Mouse (Mus musculus) heart, adult 11 months (tissue): ENCODE data around the gene Tas2r143.

Source experiments
- DNase-seq: peaks from one replicate; pipeline ENCODE4 v3.0.0; 2022

The Tas2r143 gene

GRCm38 (mm10) chr6:42399938-42400337 is at the start of gene Tas2r143:
TSS of gene Tas2r143 (plus strand) at chr6:42400238.
- DNase-seq, result no peak

DNA sequence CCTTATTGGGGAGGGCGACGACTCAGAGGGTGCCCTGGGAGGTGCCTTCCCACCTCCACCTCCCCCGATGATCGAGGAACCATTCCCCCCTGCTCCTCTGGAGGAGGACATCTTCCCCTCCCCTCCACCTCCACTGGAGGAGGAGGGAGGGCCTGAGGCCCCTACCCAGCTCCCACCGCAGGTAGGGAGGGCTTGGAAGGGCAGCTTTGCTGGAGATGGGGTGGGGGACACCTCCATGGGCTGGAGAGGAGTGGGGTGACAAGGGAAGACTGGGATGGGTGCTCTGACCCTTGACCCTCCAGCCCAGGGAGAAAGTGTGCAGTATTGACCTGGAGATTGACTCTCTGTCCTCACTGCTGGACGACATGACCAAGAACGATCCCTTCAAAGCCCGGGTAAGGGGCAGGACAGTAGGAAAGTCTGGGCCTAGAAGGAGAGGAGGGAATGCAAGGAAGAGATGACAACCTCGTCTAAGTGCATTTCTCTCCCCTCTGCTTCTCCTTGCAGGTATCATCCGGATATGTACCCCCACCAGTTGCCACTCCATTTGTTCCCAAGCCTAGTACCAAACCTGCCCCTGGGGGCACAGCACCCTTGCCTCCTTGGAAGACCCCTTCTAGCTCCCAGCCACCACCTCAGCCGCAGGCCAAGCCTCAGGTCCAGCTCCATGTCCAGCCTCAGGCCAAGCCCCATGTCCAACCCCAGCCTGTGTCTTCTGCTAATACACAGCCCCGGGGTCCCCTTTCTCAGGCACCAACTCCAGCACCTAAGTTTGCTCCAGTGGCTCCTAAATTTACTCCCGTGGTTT is 48.9 kb upstream of the Tas2r143 start:
- DNase-seq, result peak; percentile 95

GRCm38 (mm10) chr6:42351776-42352485 is 48.1 kb upstream of the Tas2r143 start:
- DNase-seq, result peak; percentile 96

GRCm38 (mm10) chr6:42352486-42352846 is 47.6 kb upstream of the Tas2r143 start:
- DNase-seq, result no peak

DNA sequence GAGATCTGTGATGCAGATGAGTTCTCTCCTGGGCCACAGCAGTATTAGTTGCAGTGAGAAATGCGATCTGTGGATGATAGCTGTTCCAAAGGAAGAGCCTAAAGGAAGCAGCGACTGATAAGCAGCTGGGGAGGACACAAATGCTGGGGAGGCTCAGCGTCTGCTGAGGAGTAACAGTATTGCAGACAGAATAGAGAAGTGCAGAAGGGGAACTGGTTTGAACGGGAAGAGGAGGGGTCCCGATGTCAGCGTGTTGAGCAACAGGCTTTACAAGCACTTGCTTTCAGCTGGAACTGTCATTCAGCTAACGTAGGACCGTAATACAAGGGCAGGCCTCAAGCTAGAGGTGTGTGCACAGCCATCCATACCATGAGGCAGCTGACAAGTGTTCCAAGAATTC is 46.9 kb upstream of the Tas2r143 start:
- peak; percentile 97 for DNase-seq

- peak; percentile 98 for DNase-seq
Observed at GRCm38 (mm10) chr6:42354076-42355019, 45.7 kb upstream of the Tas2r143 start.

DNA sequence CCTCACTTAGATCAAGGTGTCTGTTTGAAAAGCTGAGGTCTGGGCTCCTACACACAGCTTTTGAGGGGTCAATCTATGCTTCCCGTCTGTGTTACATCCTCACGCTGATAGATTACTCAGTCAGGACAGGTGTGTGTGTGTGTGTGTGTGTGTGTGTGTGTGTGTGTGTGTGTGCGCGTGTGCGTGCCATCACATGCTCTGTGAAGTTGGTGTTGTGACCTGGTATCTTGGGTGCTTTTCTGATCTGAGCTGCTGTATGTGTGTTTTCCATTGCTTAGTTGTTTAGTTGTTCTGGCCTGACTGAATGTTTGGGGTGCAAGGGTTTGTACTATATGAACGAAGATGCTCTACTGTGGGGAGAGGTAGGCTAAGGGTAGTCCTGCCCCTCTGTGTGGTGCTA is 44.7 kb upstream of the Tas2r143 start:
- DNase-seq, result peak; percentile 81

- DNase-seq, result peak; percentile 91
Observed at GRCm38 (mm10) chr6:42355794-42356600, 44.0 kb upstream of the Tas2r143 start.

DNA sequence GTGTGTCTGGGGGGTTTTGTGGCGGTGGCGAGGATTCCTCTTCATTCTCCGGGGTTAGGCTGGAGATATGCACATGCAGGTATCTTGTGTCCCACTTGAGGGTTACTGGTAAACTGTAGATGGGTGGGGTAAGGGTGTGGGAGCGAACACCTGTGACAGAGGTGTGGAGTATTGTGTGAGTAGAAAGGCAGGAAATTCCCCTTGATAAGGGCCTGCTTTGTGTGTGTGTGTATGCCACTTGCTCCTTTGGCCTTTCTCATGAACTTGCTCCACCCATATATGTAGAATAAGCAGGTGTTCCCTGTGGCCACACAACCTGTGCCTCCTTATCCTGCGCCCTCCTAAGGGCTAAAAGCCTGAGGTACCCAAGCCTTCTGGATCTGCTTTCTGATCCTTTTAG is 43.1 kb upstream of the Tas2r143 start:
- DNase-seq, result peak; percentile 86

DNA sequence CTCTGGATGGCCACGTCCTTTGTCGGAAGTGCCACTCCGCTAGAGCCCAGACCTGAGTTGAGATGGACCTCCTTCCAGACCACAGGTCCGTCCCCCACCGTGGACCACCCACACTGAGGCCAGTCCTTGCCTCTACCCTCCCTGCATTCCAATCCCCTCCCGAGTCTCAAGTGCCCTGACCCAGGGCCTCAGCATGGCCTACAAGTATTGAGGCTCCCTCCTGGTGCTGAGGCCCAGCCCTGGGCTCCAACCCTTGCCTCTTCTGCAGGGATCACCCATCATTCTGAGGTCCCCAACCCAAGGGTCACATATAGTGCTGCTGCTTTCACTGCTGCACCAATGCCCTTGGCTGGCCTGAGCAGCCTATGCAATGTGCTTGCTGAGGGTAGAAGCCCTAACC is 42.1 kb upstream of the Tas2r143 start:
- DNase-seq, result peak; percentile 93

- DNase-seq, result peak; percentile 95
Observed at GRCm38 (mm10) chr6:42358901-42359300, 41.1 kb upstream of the Tas2r143 start.

DNA sequence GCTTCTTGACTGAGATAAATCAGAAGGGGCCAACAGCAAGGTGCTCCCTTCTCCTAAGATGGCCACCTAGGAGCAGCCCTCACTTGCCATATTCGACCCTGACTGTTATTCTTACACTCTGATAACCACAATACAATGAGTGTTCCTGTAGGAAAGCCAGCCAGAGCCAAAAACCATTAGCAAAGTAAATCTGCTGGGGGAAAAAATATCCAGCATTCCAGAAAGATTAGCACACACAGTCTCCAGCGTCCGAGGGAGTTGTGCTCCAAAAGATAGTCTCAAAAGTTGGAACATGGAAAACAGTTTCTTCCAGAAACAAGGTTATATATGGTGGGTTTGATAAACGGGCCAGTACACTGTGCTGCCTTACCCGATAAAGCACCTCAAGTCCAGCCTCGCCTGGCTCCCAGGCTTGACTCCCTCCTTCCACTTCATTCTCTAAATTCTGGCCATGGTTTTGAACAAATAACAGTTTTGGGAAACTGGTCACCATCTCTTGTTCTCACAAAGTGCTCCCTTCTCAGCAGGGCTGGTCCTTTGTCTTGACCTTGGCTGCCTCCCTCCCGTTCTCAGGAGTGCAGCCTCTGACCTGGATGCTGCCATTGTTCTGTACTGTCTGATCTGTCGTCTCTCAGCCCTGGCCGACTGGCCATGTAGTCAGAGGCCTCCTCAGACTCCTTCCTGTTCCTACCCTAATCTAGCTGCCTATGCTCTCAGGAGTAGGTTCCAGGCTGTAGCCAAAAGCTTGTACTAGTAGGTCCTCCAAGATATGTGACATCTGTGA is 40.5 kb upstream of the Tas2r143 start:
- DNase-seq, result peak; percentile 97

GRCm38 (mm10) chr6:42360231-42360840 is 39.7 kb upstream of the Tas2r143 start:
- peak; percentile 94 for DNase-seq

GRCm38 (mm10) chr6:42361041-42361895 is 38.8 kb upstream of the Tas2r143 start:
- DNase-seq, result peak; percentile 90

DNA sequence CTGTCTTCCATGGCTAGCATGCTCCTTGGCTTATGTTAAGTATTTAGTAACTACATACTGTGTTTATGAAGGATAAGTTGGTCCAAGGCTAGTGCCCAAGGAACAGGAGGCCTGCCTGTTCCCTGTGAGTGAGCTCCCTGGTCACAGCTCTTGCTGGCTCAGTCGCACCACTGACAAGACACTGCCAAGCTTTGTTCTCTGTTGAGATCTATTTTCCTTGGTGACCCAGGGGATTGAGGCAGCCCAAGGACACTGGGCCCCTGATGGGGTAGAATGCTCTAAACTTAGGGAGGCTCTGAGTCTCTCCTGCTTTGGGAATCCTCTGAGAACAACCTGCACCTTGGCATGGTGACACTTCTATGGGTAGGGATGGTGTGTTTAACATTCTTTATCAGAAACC is 38.0 kb upstream of the Tas2r143 start:
- DNase-seq, result peak; percentile 93

DNA sequence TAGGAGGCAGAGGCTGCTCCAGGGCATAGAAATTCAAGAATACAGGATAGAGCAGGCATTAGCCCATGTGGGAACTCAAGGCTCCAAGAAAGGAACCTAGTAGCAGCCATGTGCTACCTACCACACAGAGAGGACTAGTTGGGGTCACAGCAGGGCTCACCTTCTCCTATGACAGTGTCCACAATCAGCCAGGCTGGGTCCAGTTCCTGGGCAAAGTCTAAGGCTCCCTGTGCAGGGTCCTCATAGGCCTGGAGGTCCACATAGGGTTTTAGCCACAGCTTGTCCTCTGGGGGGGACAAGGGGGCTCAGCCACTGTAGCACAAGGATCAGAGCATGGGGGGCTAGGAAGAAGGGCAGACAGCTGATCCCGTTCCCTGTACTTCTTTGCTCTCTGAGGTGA is 37.5 kb upstream of the Tas2r143 start:
- DNase-seq, result peak; percentile 86

- peak; percentile 93 for DNase-seq
Observed at GRCm38 (mm10) chr6:42362974-42363373, 37.1 kb upstream of the Tas2r143 start.

DNA sequence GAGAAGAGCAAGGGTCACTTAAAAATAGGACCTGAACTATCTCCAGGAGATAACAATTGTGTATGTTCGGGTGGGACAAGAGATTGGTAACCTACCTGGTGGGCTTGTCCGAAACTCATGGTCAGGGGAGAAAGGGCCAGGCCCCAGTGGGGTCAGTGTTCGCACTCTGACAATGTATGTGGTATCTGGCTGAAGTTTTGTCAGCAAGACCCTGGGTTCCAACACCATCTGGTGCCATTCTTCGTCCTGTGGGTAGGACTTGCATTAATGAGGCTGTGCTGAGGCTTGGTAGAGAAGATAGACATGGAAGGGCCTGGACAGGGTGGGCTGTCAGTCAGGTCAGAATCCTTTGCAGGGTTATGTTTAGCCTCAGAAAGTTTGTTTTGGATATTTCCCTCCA is 36.0 kb upstream of the Tas2r143 start:
- DNase-seq, result peak; percentile 86

DNA sequence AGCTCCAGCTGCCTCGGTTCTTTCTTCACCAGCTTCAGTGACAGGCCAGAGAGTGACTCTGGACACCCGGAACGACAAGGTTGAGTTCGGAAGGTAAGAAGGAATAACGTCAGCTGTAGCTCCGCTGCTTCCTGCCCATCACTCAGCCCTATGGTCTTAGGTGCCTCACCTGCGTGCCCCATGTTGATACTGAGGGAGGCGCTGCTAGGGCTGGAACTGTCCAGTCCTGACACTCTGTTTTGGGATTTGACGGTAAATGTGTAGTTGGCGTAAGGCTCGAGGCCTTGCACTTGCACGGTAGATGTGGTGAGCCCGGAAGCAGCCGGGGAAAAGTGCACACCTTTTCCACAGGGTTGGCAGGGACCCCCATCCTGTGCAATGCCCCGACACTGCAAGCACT is 35.4 kb upstream of the Tas2r143 start:
- peak; percentile 89 for DNase-seq

DNA sequence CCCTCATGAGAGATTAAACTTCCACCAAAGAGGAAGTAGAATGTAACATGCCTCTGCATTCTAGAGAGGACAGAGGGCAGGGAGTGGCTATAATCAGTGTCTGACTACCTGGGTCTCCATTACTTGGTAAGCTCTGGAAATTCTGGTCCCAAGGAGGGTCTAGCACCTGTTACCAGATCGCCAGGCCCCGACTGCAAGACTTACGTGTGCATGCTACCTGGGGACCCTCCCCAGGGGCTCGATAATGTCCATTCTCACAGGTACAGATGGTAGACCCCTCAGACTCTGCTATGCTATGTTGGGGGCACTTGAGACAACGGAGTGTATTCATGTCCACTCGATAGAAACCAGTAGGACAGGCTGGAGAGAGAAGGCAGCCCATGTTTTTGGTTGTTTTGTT is 34.8 kb upstream of the Tas2r143 start:
- peak; percentile 90 for DNase-seq
